Mouse (Mus musculus): ENCODE results near the gene Gnai3. TPM values are rescaled to one million over a fixed set of nuclear protein-coding genes. Genes with fewer than 3 reads are reported as not detected.

Gnai3 gene
- polyA plus RNA-seq (2012; rRNA removed; ENCODE audit: low replicate concordance), result 24.6 and 33.8 TPM in 2 replicates

DNA sequence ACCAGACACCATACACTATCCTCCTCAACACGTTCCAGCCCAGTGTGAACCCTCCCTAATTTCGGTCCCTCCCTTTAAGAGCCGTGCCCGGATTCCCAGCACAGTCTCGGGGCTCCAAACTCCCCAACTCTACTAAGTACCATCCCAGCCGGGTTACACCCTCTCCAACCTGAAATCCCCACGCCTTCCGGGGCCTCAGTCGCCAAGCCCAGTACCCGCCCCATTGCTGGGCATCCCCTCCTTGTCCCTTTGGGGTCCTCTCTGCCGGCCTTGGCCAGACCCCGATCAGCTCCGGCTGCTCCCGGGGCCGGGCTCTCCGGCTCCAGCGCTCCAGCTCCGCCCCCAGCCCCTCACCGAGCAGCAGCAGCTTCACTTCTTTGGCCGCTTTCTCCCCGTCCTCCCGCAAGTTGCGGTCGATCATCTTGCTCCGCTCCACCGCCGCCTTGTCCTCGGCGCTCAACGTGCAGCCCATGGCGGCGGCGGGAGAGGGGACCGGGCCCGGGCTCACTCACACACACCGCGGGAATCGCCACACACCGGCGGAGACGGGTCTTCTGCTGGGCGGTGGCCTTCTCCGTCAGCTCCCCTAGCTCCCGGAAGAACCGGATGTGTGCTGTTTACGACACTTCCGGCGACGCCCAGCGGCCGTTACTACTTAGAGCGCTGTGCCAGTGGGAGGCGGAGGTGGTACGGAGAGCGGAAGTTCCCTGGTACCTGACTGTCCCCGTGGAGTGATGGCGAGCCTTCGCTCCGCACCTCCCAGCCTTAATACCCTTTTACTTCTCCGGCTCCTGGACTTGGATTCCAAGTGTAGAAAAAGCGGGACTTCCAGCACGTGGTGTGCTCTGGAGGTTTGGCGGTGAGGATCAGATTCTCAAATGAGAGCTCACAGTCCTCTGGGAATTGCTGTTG is at the start of gene Gnai3:
Gnai3 (minus strand) TSS at position 613 of the 912 bp plus-strand sequence.

DNA sequence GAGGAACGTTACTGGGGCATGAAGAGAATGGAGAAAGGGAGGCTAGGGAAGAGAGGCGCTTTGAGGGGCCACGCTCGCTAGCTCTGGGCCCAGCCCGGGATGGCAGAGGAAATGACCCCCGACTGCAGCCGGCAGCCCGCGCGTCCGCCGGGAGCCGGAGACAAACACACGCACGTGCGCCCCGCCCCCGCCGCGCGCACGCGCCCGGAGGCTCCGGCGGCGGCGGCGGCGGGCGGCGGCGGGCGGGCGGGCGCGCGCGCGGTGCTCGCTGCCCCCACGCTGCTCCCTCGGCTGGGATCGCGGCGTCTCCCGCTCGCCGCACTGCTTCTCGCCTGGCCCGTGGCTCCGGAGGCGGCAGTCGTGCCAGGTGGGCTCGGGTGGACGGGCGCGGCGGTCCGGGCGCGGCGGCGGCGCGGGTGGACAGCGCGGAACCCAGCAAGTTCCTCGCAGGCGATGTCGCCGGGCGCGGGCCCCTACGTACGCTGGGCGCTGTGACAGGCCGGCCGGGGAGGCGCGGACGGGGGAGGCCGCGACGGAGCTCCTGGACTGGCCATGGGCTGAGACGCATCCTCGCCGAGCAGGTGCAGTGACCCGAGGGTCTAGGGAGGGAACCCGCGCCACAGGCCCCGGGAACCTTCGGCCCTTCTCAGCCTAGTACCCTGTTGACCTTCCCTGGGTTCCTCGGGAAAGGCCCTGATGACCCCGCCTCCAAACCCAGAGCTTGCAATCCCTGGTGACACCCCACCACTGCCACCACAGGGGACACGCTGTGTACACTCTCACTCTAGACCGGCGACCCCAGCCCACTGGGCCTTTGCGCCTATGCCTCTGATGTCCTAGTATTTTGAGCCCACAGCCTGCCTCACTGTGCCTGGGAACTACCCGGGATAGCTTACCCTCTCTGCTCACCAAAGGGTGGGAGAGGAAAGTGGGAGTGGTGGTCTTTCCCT is 40.4 kb upstream of the Gnai3 start, which contains the start of gene Amigo1:
Amigo1 (plus strand) TSS at position 238 of the 950 bp plus-strand sequence.

DNA sequence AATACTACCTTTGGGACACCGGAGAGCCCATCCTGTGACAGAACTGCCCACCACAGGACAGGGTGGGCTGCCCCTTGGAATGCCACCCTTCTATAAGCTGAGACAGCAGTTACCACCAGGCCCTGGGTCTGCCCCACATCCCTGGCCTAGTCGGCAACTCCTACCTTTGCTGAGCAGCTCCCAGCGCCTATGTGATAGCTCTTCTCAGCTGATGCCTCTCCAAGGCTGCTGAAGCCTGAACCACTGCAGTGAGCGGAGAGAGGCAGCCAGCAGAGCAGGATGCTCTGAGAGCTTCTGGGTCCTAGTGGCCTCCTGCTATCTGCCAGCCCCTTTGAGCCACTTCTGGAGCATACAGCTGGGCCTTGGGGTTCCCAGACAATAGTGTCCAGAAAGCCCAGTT is 8.7 kb upstream of the Gnai3 start, which contains the start of gene Gpr61:
Gpr61 (minus strand) TSS at position 227 of the 400 bp plus-strand sequence.

DNA sequence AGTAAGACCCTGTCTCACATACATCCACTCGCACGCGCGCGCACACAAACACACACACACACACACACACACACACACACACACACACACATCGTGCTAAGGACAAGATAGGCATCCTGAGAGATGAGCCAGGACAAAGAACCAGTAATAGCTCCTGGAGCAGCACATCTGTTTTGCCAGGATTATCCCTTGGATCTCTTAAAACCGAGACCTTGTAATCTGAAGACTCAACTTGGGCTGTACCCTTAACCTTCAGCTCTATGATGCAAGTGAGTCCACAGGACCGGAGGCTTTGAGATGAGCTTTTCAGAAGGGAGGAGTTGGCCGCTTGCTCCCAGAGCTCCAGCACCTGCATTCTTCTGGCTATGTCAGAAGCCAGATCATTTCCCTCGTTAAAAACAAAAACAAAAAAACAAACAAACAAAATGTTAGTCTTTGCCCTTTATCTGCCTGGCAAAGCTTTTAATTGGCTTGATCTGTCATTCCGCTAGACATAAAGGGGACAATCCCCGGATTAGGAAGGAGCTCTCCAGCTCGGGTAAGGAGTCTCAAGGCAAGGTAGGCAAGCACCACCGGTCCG is 53.3 kb downstream of the Gnai3 start, which contains the start of gene Gnat2:
Gnat2 (plus strand) TSS at position 254 of the 580 bp plus-strand sequence.

DNA sequence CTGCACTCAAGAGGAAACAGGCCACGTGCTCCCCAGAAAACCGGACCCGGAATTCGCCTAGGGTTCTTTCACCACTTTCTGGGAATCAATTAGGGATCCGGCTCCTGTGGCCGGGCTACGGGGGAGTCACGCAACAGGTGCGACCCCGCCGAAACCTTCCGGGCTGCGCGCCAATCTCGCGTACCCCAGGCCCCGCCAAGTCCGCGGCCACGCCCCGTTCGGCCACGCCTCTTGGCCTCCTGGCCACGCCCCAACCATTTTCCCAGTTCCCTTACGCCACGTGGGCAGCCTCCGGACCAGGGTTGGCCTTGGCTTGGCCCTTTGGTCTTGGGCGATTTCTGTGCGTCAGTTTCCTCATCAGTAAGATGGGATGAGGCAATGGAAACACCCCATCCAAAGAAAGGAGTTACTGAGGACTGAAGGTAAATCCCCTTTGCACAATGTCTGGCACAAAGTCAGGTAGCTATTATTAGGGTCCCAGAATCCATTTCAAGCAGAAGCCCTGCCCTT is 59.4 kb downstream of the Gnai3 start, which contains the start of gene Ampd2:
Ampd2 (minus strand) TSS at position 182 of the 510 bp plus-strand sequence.

Other genes starting within 250 kb of the Gnai3 start
- gene Gstm7, start 214.3 kb downstream of the Gnai3 start, polyA plus RNA-seq (2012; rRNA removed; ENCODE audit: low replicate concordance), result 17.0 and 213 TPM in 2 replicates
- gene Gstm6, start 202.4 kb downstream of the Gnai3 start, polyA plus RNA-seq (2012; rRNA removed; ENCODE audit: low replicate concordance), result 2.5 and 5.5 TPM in 2 replicates
- gene Gstm3, start 176.9 kb downstream of the Gnai3 start, polyA plus RNA-seq (2012; rRNA removed; ENCODE audit: low replicate concordance), result not detected in 2 replicates
- gene Gstm2, start 159.7 kb downstream of the Gnai3 start, polyA plus RNA-seq (2012; rRNA removed; ENCODE audit: low replicate concordance), result 306 and 436 TPM in 2 replicates
- 822 and 1,255 TPM in 2 replicates for gene Gstm1, start 128.2 kb downstream of the Gnai3 start, polyA plus RNA-seq (2012; rRNA removed; ENCODE audit: low replicate concordance)
- gene Gstm4, start 101.3 kb downstream of the Gnai3 start, polyA plus RNA-seq (2012; rRNA removed; ENCODE audit: low replicate concordance), result 28.3 and 47.0 TPM in 2 replicates
- gene Ampd2, start 59.5 kb downstream of the Gnai3 start, polyA plus RNA-seq (2012; rRNA removed; ENCODE audit: low replicate concordance), result 82.8 and 163 TPM in 2 replicates
- gene Gnat2, start 53.4 kb downstream of the Gnai3 start, polyA plus RNA-seq (2012; rRNA removed; ENCODE audit: low replicate concordance), result 0.16 and 0.91 TPM in 2 replicates
- not detected in 2 replicates for gene Gpr61, start 8.7 kb upstream of the Gnai3 start, polyA plus RNA-seq (2012; rRNA removed; ENCODE audit: low replicate concordance)
- gene Amigo1, start 40.2 kb upstream of the Gnai3 start, polyA plus RNA-seq (2012; rRNA removed; ENCODE audit: low replicate concordance), result 9.1 and 22.1 TPM in 2 replicates
- 6.8 and 8.5 TPM in 2 replicates for gene Cyb561d1, start 55.1 kb upstream of the Gnai3 start, polyA plus RNA-seq (2012; rRNA removed; ENCODE audit: low replicate concordance)
- 4.9 and 18.9 TPM in 2 replicates for gene Atxn7l2, start 64.8 kb upstream of the Gnai3 start, polyA plus RNA-seq (2012; rRNA removed; ENCODE audit: low replicate concordance)
- 0.20 and 0.55 TPM in 2 replicates for gene Sypl2, start 80.5 kb upstream of the Gnai3 start, polyA plus RNA-seq (2012; rRNA removed; ENCODE audit: low replicate concordance)
- gene Psma5, start 110.8 kb upstream of the Gnai3 start, polyA plus RNA-seq (2012; rRNA removed; ENCODE audit: low replicate concordance), result 69.4 and 79.0 TPM in 2 replicates
- 95.9 and 169 TPM in 2 replicates for gene Sort1, start 137.9 kb upstream of the Gnai3 start, polyA plus RNA-seq (2012; rRNA removed; ENCODE audit: low replicate concordance)
- not detected in 2 replicates for gene Mybphl, start 218.8 kb upstream of the Gnai3 start, polyA plus RNA-seq (2012; rRNA removed; ENCODE audit: low replicate concordance)
- 1.1 and 5.4 TPM in 2 replicates for gene Psrc1, start 237.7 kb upstream of the Gnai3 start, polyA plus RNA-seq (2012; rRNA removed; ENCODE audit: low replicate concordance)

Measured in subcutaneous adipose tissue, adult 2 months (tissue).